Mouse (Mus musculus) myocyte (in vitro differentiated cells): ENCODE results near the gene Il17d. TPM values are rescaled to one million over a fixed set of nuclear protein-coding genes. Genes with fewer than 3 reads are reported as not detected.

Experiments used
- H3K27me3 ChIP-seq: one replicate; pipeline ENCODE4 v1.6.1; 2011; ENCODE audit not compliant: control insufficient read depth, insufficient read depth, insufficient read length
- H3K36me3 ChIP-seq: one replicate; pipeline ENCODE4 v1.6.1; 2011; ENCODE audit not compliant: control insufficient read depth, insufficient read depth
- H3K4me2 ChIP-seq: one replicate; pipeline ENCODE4 v1.6.1; 2011; ENCODE audit warnings: low read depth, control low read depth
- H3K4me3 ChIP-seq: one replicate; pipeline ENCODE4 v1.5.1; 2011; ENCODE audit warnings: mild to moderate bottlenecking, control low read depth, moderate library complexity
- H3K79me2 ChIP-seq: one replicate; pipeline ENCODE4 v1.6.1; 2011; ENCODE audit not compliant: control insufficient read depth, insufficient read depth
- H3ac ChIP-seq: one replicate; pipeline ENCODE4 v1.6.1; 2011; ENCODE audit not compliant: control insufficient read depth, insufficient read length
- CEBPB ChIP-seq: IDR thresholded peaks from 2 replicates; pipeline ENCODE4 v1.6.1; 2011; ENCODE audit warnings: mild to moderate bottlenecking, moderate library complexity; ENCODE audit not compliant: poor library complexity, insufficient read depth, severe bottlenecking
- E2F4 ChIP-seq: IDR thresholded peaks from one replicate; pipeline ENCODE4 v1.6.1; 2011; ENCODE audit warnings: mild to moderate bottlenecking, control low read depth, moderate library complexity; ENCODE audit not compliant: insufficient read depth
- MAX ChIP-seq: IDR thresholded peaks from one replicate; pipeline ENCODE4 v1.6.1; 2011; ENCODE audit warnings: low read depth, mild to moderate bottlenecking, control low read depth
- MYOD1 ChIP-seq, 3 experiments: IDR thresholded peaks; one replicate each; pipeline ENCODE4 v1.6.1; 2011; ENCODE audit warnings: control low read depth in 2 of 3, low read depth in 2 of 3, mild to moderate bottlenecking in 2 of 3, moderate library complexity in 1 of 3; ENCODE audit not compliant: insufficient read length in 2 of 3, control insufficient read depth in 1 of 3
- MYOG ChIP-seq, 3 experiments: IDR thresholded peaks; one replicate each; pipeline ENCODE4 v1.6.1; 2011; ENCODE audit warnings: control low read depth in 2 of 3, low read depth in 2 of 3, mild to moderate bottlenecking in 2 of 3; ENCODE audit not compliant: insufficient read length in 2 of 3, control insufficient read depth in 1 of 3, insufficient read depth in 1 of 3
- POLR2A ChIP-seq: IDR thresholded peaks from one replicate; pipeline ENCODE4 v1.6.1; 2011; ENCODE audit warnings: low read depth, mild to moderate bottlenecking, control low read depth, moderate library complexity; ENCODE audit not compliant: insufficient read length
- POLR2AphosphoS2 ChIP-seq: IDR thresholded peaks from one replicate; pipeline ENCODE4 v1.6.1; 2011; ENCODE audit warnings: low read depth, control low read depth; ENCODE audit not compliant: insufficient read length
- REST ChIP-seq: IDR thresholded peaks from one replicate; pipeline ENCODE4 v1.6.1; 2011; ENCODE audit warnings: mild to moderate bottlenecking, control low read depth, moderate library complexity; ENCODE audit not compliant: insufficient read depth, insufficient read length
- SRF ChIP-seq: IDR thresholded peaks from one replicate; pipeline ENCODE4 v1.6.1; 2011; ENCODE audit warnings: low read depth; ENCODE audit not compliant: control insufficient read depth, insufficient read length
- TCF12 ChIP-seq: IDR thresholded peaks from one replicate; pipeline ENCODE4 v1.6.1; 2011; ENCODE audit warnings: mild to moderate bottlenecking, control low read depth; ENCODE audit not compliant: poor library complexity, insufficient read depth, severe bottlenecking
- TCF3 ChIP-seq: IDR thresholded peaks from one replicate; pipeline ENCODE4 v1.6.1; 2011; ENCODE audit warnings: low read depth, control low read depth; ENCODE audit not compliant: insufficient read length
- USF1 ChIP-seq: IDR thresholded peaks from one replicate; pipeline ENCODE4 v1.6.1; 2011; ENCODE audit warnings: low read depth, mild to moderate bottlenecking, control low read depth, moderate library complexity
- polyA plus RNA-seq: library from polyadenylated mRNA; unstranded; fragments of >200 nt; fragmentation: generic; extraction: Trizol; gene quantifications from one replicate; pipeline ENCODE4 v1.2.1, GENCODE M21; 2012; ENCODE audit warnings: missing spikeins

Gene Il17d
- polyA plus RNA-seq, 1 experiment = 0.04 TPM

DNA sequence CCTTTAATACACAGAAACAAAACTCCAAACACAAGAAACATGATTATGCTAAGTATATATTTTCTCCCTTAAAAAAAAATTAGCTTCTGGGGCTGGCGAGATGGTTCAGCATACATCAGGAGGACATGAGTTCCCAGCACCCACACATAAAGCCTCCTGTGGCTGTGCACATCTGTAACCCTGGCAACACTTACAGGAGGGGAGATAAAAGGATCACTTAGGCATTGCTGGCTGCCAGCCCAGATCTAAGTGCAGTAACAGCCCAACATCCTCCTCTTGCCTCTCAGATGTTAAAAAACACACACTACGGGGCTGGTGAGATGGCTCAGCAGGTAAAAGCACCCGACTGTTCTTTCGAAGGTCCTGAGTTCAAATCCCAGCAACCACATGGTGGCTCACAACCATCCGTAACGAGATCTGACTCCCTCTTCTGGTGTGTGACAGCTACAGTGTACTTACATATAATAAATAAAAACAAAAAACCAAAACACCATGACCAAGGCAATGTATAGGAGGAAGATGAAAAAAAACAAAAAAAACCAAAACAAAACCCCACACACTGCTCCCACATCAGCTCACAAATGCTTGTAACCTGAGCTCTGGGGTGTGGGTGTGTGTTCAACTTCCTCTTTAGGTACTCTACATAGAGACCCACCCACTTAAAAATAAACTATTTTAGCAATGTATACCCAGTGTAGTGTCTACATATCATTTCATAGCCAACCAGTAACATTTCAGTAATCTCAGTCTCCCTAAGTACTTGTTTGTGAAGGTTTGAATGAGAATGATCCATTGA is 50.4 kb downstream of the Il17d start:
- peaks cover 7% of the 10 kb centered on the region for H3K79me2 ChIP-seq
- TF ChIP-seq E2F4 (no peak), MYOD1 (IDR thresholded peaks at IDR 0.05; ENCODE audit: control insufficient read depth in 1 of 3, insufficient read length in 2 of 3, low read depth in 2 of 3) (no peak), MAX (no peak), CEBPB (no peak), POLR2A (no peak), MYOG (IDR thresholded peaks at IDR 0.05; ENCODE audit: control insufficient read depth in 1 of 3, insufficient read depth in 1 of 3, insufficient read length in 2 of 3, low read depth in 2 of 3) (no peak), TCF12 (no peak), TCF3 (no peak), POLR2AphosphoS2 (no peak), REST (no peak), USF1 (no peak), SRF (no peak)
- no peaks in the 10 kb centered on the region for H3K27me3 ChIP-seq
- peaks cover 5% of the 10 kb centered on the region for H3K36me3 ChIP-seq
- H3K4me3 ChIP-seq = no peak overlapping the region
- H3K4me2 ChIP-seq = no peak overlapping the region
- H3ac ChIP-seq = no peak overlapping the region

DNA sequence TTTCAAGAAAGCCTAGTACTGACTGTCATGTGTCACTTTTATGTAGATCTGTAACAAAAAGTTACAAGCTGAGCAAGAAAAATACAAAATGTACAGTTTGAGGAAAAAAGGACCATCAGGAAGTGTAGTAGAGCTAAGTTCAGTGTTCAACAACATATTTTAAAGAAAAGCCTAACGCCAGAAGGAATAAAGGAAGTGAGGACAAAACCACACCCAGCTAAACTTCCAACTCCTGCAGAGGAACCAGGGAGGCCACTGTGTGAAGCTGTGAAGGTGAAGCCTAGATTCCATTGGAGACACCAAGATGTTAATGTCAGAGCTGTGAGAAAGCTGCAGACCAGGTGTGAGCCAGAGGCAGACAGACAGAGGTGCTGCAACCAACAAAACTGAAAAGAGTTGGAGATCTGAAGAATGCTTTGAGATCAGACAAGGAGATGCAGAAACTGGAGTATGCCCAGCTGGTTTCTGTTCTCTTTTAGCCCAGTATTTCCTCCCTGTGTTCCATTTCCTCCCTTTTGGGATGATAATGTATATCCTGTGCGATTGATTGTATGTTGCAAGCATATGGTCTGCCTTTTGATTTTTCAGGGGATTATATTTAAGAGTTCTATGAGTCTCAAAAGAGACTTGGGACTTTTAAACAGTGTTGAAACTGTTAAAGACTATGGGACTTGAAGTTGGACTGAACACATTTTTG is 51.9 kb downstream of the Il17d start:
- Histone ChIP-seq H3K4me3 (no peak overlapping the region), H3K27me3 (no peaks in the 10 kb centered on the region), H3K79me2 (no peaks in the 10 kb centered on the region), H3K36me3 (peaks cover 15% of the 10 kb centered on the region), H3ac (no peak overlapping the region), H3K4me2 (no peak overlapping the region)
- no peak for TF ChIP-seq MYOD1 (IDR thresholded peaks at IDR 0.05; ENCODE audit: control insufficient read depth in 1 of 3, insufficient read length in 2 of 3, low read depth in 2 of 3)

DNA sequence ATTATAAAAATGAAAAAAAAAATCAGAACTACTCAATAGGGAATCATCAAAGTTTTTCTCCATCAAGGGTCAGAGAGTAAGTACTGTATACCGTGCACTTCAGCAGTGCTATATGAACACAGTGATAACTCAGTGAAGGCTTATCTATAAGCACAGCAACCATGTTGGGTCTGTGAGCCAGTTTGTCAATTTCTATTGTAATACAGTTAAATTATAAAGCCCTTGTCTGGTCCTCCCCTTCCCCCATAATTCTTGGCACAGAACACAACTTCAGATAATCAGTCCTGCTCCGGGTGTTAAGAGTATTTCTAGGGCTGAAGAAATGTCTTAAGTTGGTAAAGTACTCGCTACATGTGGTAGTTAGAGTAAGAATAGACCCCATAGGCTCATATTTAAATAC is 67.3 kb downstream of the Il17d start:
- Histone ChIP-seq H3K27me3 (no peaks in the 10 kb centered on the region), H3K4me2 (no peak overlapping the region), H3K36me3 (peaks cover 38% of the 10 kb centered on the region), H3ac (no peak overlapping the region), H3K79me2 (no peaks in the 10 kb centered on the region), H3K4me3 (no peak overlapping the region)
- TF ChIP-seq USF1 (no peak), MYOG (IDR thresholded peaks at IDR 0.05; ENCODE audit: control insufficient read depth in 1 of 3, insufficient read depth in 1 of 3, insufficient read length in 2 of 3, low read depth in 2 of 3) (no peak), MAX (no peak), POLR2A (no peak), TCF12 (no peak), REST (no peak), CEBPB (no peak), POLR2AphosphoS2 (no peak), E2F4 (no peak), TCF3 (no peak), MYOD1 (IDR thresholded peaks at IDR 0.05; ENCODE audit: control insufficient read depth in 1 of 3, insufficient read length in 2 of 3, low read depth in 2 of 3) (no peak), SRF (no peak)

Other genes with a start within 250 kb of the Il17d start
- gene Cryl1, start 126.2 kb upstream of the Il17d start, polyA plus RNA-seq = 0.72 TPM
- 2.8 TPM for gene Ift88, start 100.7 kb upstream of the Il17d start, polyA plus RNA-seq
- 52.3 TPM for gene Eef1akmt1, start 46.8 kb downstream of the Il17d start, polyA plus RNA-seq
- 3.0 TPM for gene Xpo4, start 140.7 kb downstream of the Il17d start, polyA plus RNA-seq
- not detected for gene Gm49361, start 221.3 kb downstream of the Il17d start, polyA plus RNA-seq
- 10.6 TPM for gene Lats2, start 233.6 kb downstream of the Il17d start, polyA plus RNA-seq